Mouse (Mus musculus): Measurements from ENCODE around the gene Ppp6r2. TPM values are rescaled to one million over a fixed set of nuclear protein-coding genes. Genes with fewer than 3 reads are reported as not detected.

The Ppp6r2 gene
- polyA plus RNA-seq, 1 experiment from 2014 or later = 84.0 TPM

DNA sequence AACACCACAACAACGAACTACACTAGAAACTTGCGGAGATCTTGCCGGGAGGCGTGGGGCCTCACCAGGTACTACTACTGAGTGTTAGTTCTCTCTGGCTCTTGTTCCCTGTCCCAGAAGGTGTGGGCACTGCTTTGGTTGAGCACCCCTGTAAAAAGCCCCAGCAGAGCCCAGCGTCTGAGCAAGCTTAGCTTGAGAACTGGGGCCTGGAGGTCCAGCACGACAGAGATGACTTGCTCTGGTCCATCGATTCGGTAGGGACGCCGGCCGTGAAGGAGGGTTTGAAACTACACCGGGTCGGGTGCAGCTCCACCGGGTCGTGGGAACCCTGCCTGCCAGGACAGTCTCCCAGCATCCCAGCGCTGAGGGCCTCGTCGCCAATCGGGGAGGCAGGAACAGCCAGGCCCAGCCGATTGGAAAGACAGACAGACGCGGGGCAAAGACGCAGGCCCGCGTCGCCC lies 31.2 kb upstream of the Ppp6r2 start:
- no peaks in the 10 kb centered on the region for H3K9me3 ChIP-seq (ENCODE audit: control insufficient read depth, low read length)
- ATAC-seq (ENCODE audit: low FRiP score) (no peak; the same call in 1 of the 2 replicates), DNase-seq (ENCODE audit: low spot score) (no peak)
- H3K4me2 ChIP-seq (replicated peaks) = peak overlapping the region; percentile 88
- peak overlapping the region; percentile 97 for H3K9ac ChIP-seq
- no peaks in the 10 kb centered on the region for H3K27me3 ChIP-seq (ENCODE audit: control insufficient read depth, insufficient read depth, low read length)
- peaks cover 54% of the 10 kb centered on the region for H3K4me1 ChIP-seq (replicated peaks; ENCODE audit: control insufficient read depth, insufficient read depth, low read length)
- peaks cover 6% of the 10 kb centered on the region; the same call in 1 of the 2 replicates for H3K36me3 ChIP-seq (replicated peaks; ENCODE audit: control insufficient read depth, insufficient read depth)
- WGBS = under 1% methylated on average over 26 of the region's 26 CpGs
- H3K4me3 ChIP-seq (replicated peaks; ENCODE audit: low read length) = peak overlapping the region; percentile 81
- H3K27ac ChIP-seq = peak overlapping the region; percentile 95

DNA sequence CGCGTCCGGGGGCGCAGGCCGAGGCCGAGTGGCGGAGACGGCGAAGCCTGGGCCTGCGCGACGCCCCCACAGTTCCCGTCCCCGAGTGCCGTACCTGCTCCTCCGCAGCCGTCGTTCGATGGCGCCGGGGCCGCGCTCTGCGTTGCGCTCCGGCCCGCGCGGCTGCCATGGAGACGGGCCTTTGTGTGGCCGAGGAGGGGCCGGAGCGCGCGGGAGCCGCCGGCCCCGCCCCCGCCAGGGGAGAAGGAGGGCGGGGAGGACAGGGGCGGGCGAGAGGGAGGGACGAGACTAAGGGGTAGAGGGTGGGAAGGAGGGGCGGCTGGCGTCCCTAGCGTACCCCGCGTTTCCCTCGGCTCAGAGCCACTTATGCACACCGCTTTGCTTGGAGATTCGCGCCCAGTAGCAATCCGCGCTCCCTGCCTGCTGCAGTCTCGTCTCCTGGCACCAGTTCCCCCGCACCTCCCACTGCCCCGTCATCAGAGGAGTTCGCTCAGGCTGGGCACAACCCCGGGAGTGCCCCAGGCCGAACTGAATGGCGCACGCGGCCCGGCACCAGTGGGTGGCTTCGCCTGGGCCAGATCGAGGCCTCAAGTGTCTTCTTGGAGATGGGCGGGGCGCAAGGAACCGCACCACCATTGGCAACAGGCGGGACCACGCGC lies 30.7 kb upstream of the Ppp6r2 start, which contains the start of gene Plxnb2:
Gene Plxnb2, minus strand, starts transcription at position 218 of the 659 bp plus-strand sequence.
- Histone ChIP-seq H3K4me3 (replicated peaks; ENCODE audit: low read length) (peak within 1 kb of the TSS; percentile 81), H3K9me3 (ENCODE audit: control insufficient read depth, low read length) (no peaks in the 10 kb centered on the region), H3K36me3 (replicated peaks; ENCODE audit: control insufficient read depth, insufficient read depth) (peaks cover 12% of the 10 kb centered on the region; the same call in 1 of the 2 replicates), H3K9ac (peak within 1 kb of the TSS; percentile 97), H3K27ac (peak within 1 kb of the TSS; percentile 95), H3K4me1 (replicated peaks; ENCODE audit: control insufficient read depth, insufficient read depth, low read length) (peaks cover 49% of the 10 kb centered on the region), H3K27me3 (ENCODE audit: control insufficient read depth, insufficient read depth, low read length) (no peaks in the 10 kb centered on the region), H3K4me2 (replicated peaks) (peak within 1 kb of the TSS; percentile 88)
- ATAC-seq (ENCODE audit: low FRiP score) (peak; percentile 90), DNase-seq (ENCODE audit: low spot score) (peak; percentile 83)
- under 1% methylated on average over 63 of the region's 72 CpGs for WGBS

DNA sequence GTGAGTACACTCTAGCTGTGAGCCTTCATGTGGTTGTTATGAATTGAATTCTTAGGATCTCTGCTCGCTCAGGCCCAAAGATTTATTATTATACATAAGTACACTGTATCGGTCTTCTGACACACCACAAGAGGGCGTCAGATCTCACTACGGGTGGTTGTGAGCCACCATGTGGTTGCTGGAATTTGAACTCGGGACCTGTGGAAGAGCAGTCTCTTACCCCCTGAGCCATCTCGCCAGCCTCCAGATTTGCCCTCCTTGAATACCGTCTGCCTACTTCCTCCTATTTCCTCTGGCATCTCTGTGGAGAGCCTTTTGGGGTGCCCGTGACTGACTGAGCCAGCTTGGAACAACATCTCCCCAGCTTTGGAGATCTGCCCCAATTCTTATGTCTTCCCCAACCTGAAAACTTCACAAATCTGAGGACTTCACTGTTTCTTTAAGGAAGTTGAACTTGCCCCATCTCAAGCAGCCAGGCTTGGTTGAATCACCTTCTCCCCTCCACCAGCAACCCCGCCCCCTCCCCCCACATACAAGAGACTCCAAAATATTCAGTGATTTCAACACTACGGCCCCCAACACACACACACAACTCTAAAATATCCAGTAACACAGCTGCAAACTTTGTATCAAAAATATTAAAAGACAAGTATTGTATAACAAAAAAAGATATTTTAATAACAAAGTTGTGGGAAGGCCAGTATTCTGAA lies 29.6 kb upstream of the Ppp6r2 start:
- H3K36me3 ChIP-seq (replicated peaks; ENCODE audit: control insufficient read depth, insufficient read depth) = peaks cover 22% of the 10 kb centered on the region
- peak overlapping the region; percentile 95 for H3K27ac ChIP-seq
- no peaks in the 10 kb centered on the region for H3K9me3 ChIP-seq (ENCODE audit: control insufficient read depth, low read length)
- DNase-seq (ENCODE audit: low spot score) (no peak), ATAC-seq (ENCODE audit: low FRiP score) (no peak)
- peaks cover 39% of the 10 kb centered on the region for H3K4me1 ChIP-seq (replicated peaks; ENCODE audit: control insufficient read depth, insufficient read depth, low read length)
- H3K4me2 ChIP-seq (replicated peaks) = peak overlapping the region; percentile 88
- WGBS = 73% methylated on average over 10 of the region's 10 CpGs
- no peaks in the 10 kb centered on the region for H3K27me3 ChIP-seq (ENCODE audit: control insufficient read depth, insufficient read depth, low read length)
- H3K9ac ChIP-seq = peak overlapping the region; percentile 97; the same call in 1 of the 2 replicates
- H3K4me3 ChIP-seq (replicated peaks; ENCODE audit: low read length) = peak overlapping the region; percentile 81

DNA sequence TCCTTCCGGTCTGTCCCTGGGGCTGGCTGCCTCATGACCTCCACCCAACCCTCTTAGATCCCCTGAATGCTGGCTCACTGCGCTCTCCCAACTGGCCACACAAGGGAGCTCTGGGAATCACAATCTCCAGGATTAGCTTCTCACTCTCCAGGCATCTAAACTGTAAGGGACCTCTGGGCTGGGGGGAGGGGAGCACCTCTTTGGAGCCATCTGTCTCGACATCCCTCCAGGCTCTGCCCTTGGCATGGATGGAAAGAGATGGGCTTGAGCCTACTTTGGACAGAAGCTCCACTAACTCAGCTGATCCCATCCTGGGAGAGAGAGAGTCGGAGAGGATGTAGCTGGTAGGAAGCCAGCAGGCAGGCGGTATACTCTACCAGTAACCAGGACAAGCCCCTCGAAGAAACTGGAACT lies 29.0 kb upstream of the Ppp6r2 start:
- Histone ChIP-seq H3K4me1 (replicated peaks; ENCODE audit: control insufficient read depth, insufficient read depth, low read length) (peaks cover 33% of the 10 kb centered on the region), H3K4me2 (replicated peaks) (no peak overlapping the region), H3K4me3 (replicated peaks; ENCODE audit: low read length) (no peak overlapping the region), H3K9ac (no peak overlapping the region), H3K27ac (peak overlapping the region; percentile 14; the same call in 1 of the 2 replicates), H3K9me3 (ENCODE audit: control insufficient read depth, low read length) (no peaks in the 10 kb centered on the region), H3K27me3 (ENCODE audit: control insufficient read depth, insufficient read depth, low read length) (no peaks in the 10 kb centered on the region), H3K36me3 (replicated peaks; ENCODE audit: control insufficient read depth, insufficient read depth) (peaks cover 26% of the 10 kb centered on the region)
- ATAC-seq (ENCODE audit: low FRiP score) = no peak
- WGBS = 39% methylated on average over 6 of the region's 6 CpGs
- peak; percentile 24 for DNase-seq (ENCODE audit: low spot score)

DNA sequence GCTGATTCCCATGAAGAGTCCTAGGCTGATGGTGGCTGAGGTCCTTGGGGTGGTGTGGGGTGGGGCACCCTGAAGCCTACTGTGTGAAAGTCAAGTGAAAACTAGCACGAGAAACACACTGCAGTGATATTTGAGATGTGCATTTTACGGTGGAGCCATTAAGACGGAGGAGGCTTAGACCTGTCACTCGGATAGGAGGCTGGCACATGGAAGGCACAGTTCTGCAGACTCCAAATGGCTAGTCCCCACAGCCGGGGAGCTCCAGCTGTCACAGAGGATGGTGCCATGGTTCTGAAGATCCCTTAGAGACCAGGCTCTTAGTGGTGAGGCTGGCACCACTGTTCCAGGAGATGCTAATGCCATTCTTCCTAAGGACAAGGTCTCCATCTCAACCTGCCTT lies 28.5 kb upstream of the Ppp6r2 start:
- ATAC-seq (ENCODE audit: low FRiP score) (no peak), DNase-seq (ENCODE audit: low spot score) (no peak)
- no peak overlapping the region for H3K9ac ChIP-seq
- H3K9me3 ChIP-seq (ENCODE audit: control insufficient read depth, low read length) = no peaks in the 10 kb centered on the region
- no peak overlapping the region for H3K4me3 ChIP-seq (replicated peaks; ENCODE audit: low read length)
- H3K4me2 ChIP-seq (replicated peaks) = no peak overlapping the region
- H3K36me3 ChIP-seq (replicated peaks; ENCODE audit: control insufficient read depth, insufficient read depth) = peaks cover 27% of the 10 kb centered on the region
- 0 out of 2 replicates have a peak overlapping the region, but pooled peaks have one; percentile 14 for H3K27ac ChIP-seq
- H3K27me3 ChIP-seq (ENCODE audit: control insufficient read depth, insufficient read depth, low read length) = no peaks in the 10 kb centered on the region
- H3K4me1 ChIP-seq (replicated peaks; ENCODE audit: control insufficient read depth, insufficient read depth, low read length) = peaks cover 28% of the 10 kb centered on the region
- 72% methylated on average over 5 of the region's 5 CpGs for WGBS

DNA sequence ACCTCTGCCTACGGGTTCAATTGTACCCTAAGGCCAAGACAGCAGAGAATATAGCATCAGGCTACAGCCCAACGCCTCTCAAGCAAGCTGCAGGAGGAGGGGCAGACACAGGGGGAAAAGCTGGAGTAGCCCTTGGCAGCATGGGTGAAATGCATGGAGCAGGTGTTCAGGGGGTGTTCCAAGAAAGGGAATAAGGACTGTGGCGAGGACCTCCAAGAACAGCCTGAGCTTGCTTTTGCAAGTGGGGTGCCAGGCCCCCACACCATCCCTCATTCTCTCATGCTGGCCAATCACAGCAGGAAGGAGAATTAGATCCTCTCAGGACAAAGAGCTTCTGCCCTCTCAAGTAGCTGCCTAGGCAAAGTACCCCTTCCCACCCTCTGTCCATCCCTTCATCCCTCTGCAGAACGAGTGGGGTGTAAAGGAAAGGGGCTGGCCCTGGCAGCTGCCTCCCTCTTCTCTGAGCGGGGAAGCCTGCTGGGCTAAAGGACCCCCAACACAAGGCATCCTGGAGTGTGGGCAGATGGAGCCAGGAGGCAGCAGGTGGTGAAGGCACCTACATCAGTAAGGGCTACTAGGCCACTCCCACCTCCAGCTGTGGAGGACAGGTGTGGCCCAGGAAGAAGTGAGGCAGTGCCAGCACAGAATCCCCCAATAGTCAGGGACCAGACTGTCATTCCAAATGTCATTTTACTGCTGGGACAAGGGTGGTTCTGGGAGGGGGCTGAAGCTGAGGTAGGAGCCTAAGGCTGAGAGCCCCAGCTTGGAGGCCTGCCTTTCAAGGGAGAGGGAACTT lies 27.0 kb upstream of the Ppp6r2 start:
- peak; percentile 24 for DNase-seq (ENCODE audit: low spot score)
- WGBS = 27% methylated on average over 5 of the region's 5 CpGs
- no peaks in the 10 kb centered on the region for H3K27me3 ChIP-seq (ENCODE audit: control insufficient read depth, insufficient read depth, low read length)
- peaks cover 13% of the 10 kb centered on the region for H3K4me1 ChIP-seq (replicated peaks; ENCODE audit: control insufficient read depth, insufficient read depth, low read length)
- no peaks in the 10 kb centered on the region for H3K9me3 ChIP-seq (ENCODE audit: control insufficient read depth, low read length)
- no peak overlapping the region for H3K4me2 ChIP-seq (replicated peaks)
- H3K27ac ChIP-seq = no peak overlapping the region
- ATAC-seq (ENCODE audit: low FRiP score) = no peak
- H3K36me3 ChIP-seq (replicated peaks; ENCODE audit: control insufficient read depth, insufficient read depth) = peaks cover 34% of the 10 kb centered on the region
- no peak overlapping the region for H3K4me3 ChIP-seq (replicated peaks; ENCODE audit: low read length)
- H3K9ac ChIP-seq = no peak overlapping the region

DNA sequence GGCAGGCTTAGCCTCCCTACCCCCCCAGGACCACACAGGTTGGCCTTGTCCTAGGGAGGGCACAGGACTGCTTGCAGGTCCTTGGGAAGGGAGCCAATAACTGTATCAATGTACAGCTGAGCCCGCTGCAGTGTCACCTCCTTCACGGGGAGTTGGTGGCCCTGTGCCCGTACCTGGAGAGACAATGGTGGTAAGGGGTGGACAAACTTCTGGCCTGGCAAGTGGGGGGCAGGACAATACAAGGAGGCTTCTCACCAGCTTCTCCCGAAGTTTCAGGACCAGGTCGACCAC lies 26.5 kb upstream of the Ppp6r2 start:
- H3K27me3 ChIP-seq (ENCODE audit: control insufficient read depth, insufficient read depth, low read length) = no peaks in the 10 kb centered on the region

DNA sequence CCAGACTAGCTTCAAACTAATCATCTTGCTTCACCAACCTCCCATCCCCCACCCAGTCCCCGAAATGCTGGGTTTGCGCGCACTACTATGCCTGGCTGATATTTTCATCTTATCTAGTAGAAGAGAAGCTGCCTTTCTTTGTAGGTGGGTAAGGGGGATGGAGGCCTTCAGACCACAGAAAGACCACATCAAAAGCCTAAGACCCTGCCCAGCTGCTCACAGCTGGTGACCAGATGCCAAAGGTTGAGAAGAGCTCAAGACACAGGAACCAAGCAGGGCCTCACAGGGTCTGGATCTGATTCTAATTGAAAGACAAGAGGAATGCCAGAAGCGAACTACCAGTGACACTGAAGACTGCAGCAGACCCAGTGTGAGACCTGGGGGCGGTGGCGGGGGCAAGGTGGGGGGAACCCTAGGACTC lies 16.1 kb upstream of the Ppp6r2 start:
- H3K27me3 ChIP-seq (ENCODE audit: control insufficient read depth, insufficient read depth, low read length) = no peaks in the 10 kb centered on the region
- peaks cover 15% of the 10 kb centered on the region for H3K4me1 ChIP-seq (replicated peaks; ENCODE audit: control insufficient read depth, insufficient read depth, low read length)
- H3K4me3 ChIP-seq (replicated peaks; ENCODE audit: low read length) = peak overlapping the region; percentile 77
- ATAC-seq (ENCODE audit: low FRiP score) (no peak), DNase-seq (ENCODE audit: low spot score) (no peak)
- H3K9me3 ChIP-seq (ENCODE audit: control insufficient read depth, low read length) = no peaks in the 10 kb centered on the region
- H3K36me3 ChIP-seq (replicated peaks; ENCODE audit: control insufficient read depth, insufficient read depth) = peaks cover 17% of the 10 kb centered on the region
- peak overlapping the region; percentile 95 for H3K9ac ChIP-seq
- H3K4me2 ChIP-seq (replicated peaks) = peak overlapping the region; percentile 64
- WGBS = 28% methylated on average over 6 of the region's 6 CpGs
- peak overlapping the region; percentile 97 for H3K27ac ChIP-seq

More for the DNA sequence above, 26.5 kb upstream of the Ppp6r2 start:
- 83% methylated on average over 5 of the region's 5 CpGs for WGBS
- Histone ChIP-seq H3K9ac (no peak overlapping the region), H3K9me3 (ENCODE audit: control insufficient read depth, low read length) (no peaks in the 10 kb centered on the region), H3K36me3 (replicated peaks; ENCODE audit: control insufficient read depth, insufficient read depth) (peaks cover 40% of the 10 kb centered on the region), H3K4me3 (replicated peaks; ENCODE audit: low read length) (no peak overlapping the region), H3K4me2 (replicated peaks) (no peak overlapping the region), H3K27ac (no peak overlapping the region), H3K4me1 (replicated peaks; ENCODE audit: control insufficient read depth, insufficient read depth, low read length) (peaks cover 10% of the 10 kb centered on the region; the same call in 1 of the 2 replicates)
- DNase-seq (ENCODE audit: low spot score) = no peak
- no peak for ATAC-seq (ENCODE audit: low FRiP score)

All from hindbrain, embryonic 14.5 days (tissue).